Mouse (Mus musculus): ENCODE measurements around the gene Kcnj6. TPM values are rescaled to one million over a fixed set of nuclear protein-coding genes. Genes with fewer than 3 reads are reported as not detected.

The Kcnj6 gene
- polyA plus RNA-seq, 1 experiment: not detected

GRCm38 (mm10) chr16:94745016-94745415, 252.5 kb downstream of the Kcnj6 start:
- WGBS: 88% methylated on average over 9 of the region's 9 CpGs

GRCm38 (mm10) chr16:94743853-94744501, 253.5 kb downstream of the Kcnj6 start:
- 9% methylated on average over 11 of the region's 11 CpGs for WGBS
- H3K27ac ChIP-seq (ENCODE audit: insufficient read depth, low read length): no peak overlapping the region
- H3K27me3 ChIP-seq (ENCODE audit: control insufficient read depth, insufficient read depth, low read length): no peaks in the 10 kb centered on the region
- TF ChIP-seq CTCF (IDR thresholded peaks at IDR 0.05; ENCODE audit: extremely low read depth, insufficient read depth, insufficient read length, insufficient replicate concordance) (no peak), POLR2A (IDR thresholded peaks at IDR 0.05; ENCODE audit: low read depth, low read length) (no peak)
- H3K4me3 ChIP-seq (ENCODE audit: extremely low read depth, insufficient read depth, insufficient read length): no peak overlapping the region
- no peaks in the 10 kb centered on the region for H3K4me1 ChIP-seq (ENCODE audit: control insufficient read depth, insufficient read depth, insufficient read length)
- DNase-seq (ENCODE audit: low read depth in 1 of 2, low spot score in 2 of 2): no peak
- H3K36me3 ChIP-seq (ENCODE audit: control insufficient read depth, insufficient read depth, low read length): no peaks in the 10 kb centered on the region

More at GRCm38 (mm10) chr16:94745016-94745415, 252.5 kb downstream of the Kcnj6 start:
- no peak overlapping the region for H3K4me3 ChIP-seq (ENCODE audit: extremely low read depth, insufficient read depth, insufficient read length)
- no peaks in the 10 kb centered on the region for H3K27me3 ChIP-seq (ENCODE audit: control insufficient read depth, insufficient read depth, low read length)
- DNase-seq (ENCODE audit: low read depth in 1 of 2, low spot score in 2 of 2): no peak
- H3K36me3 ChIP-seq (ENCODE audit: control insufficient read depth, insufficient read depth, low read length): no peaks in the 10 kb centered on the region
- H3K4me1 ChIP-seq (ENCODE audit: control insufficient read depth, insufficient read depth, insufficient read length): no peaks in the 10 kb centered on the region
- TF ChIP-seq POLR2A (IDR thresholded peaks at IDR 0.05; ENCODE audit: low read depth, low read length) (no peak), CTCF (IDR thresholded peaks at IDR 0.05; ENCODE audit: extremely low read depth, insufficient read depth, insufficient read length, insufficient replicate concordance) (no peak)
- H3K27ac ChIP-seq (ENCODE audit: insufficient read depth, low read length): no peak overlapping the region

GRCm38 (mm10) chr16:94737359-94737687, 260.2 kb downstream of the Kcnj6 start:
- H3K4me1 ChIP-seq (ENCODE audit: control insufficient read depth, insufficient read depth, insufficient read length): no peaks in the 10 kb centered on the region; the same call in 1 of the 2 replicates
- H3K27ac ChIP-seq (ENCODE audit: insufficient read depth, low read length): no peak overlapping the region
- 77% methylated on average over 1 of the region's 1 CpGs for WGBS
- DNase-seq (ENCODE audit: low read depth in 1 of 2, low spot score in 2 of 2): no peak
- H3K4me3 ChIP-seq (ENCODE audit: extremely low read depth, insufficient read depth, insufficient read length): no peak overlapping the region
- TF ChIP-seq POLR2A (IDR thresholded peaks at IDR 0.05; ENCODE audit: low read depth, low read length): no peak
- H3K36me3 ChIP-seq (ENCODE audit: control insufficient read depth, insufficient read depth, low read length): no peaks in the 10 kb centered on the region
- no peaks in the 10 kb centered on the region for H3K27me3 ChIP-seq (ENCODE audit: control insufficient read depth, insufficient read depth, low read length)

GRCm38 (mm10) chr16:94736462-94737358, 260.8 kb downstream of the Kcnj6 start:
- TF ChIP-seq CTCF (IDR thresholded peaks at IDR 0.05; ENCODE audit: extremely low read depth, insufficient read depth, insufficient read length, insufficient replicate concordance) (no peak), POLR2A (IDR thresholded peaks at IDR 0.05; ENCODE audit: low read depth, low read length) (no peak)
- Histone ChIP-seq H3K4me3 (ENCODE audit: extremely low read depth, insufficient read depth, insufficient read length) (no peak overlapping the region), H3K27ac (ENCODE audit: insufficient read depth, low read length) (no peak overlapping the region), H3K36me3 (ENCODE audit: control insufficient read depth, insufficient read depth, low read length) (no peaks in the 10 kb centered on the region), H3K4me1 (ENCODE audit: control insufficient read depth, insufficient read depth, insufficient read length) (no peaks in the 10 kb centered on the region; the same call in 1 of the 2 replicates), H3K27me3 (ENCODE audit: control insufficient read depth, insufficient read depth, low read length) (no peaks in the 10 kb centered on the region)
- no peak for DNase-seq (ENCODE audit: low read depth in 1 of 2, low spot score in 2 of 2)
- WGBS: 85% methylated on average over 8 of the region's 8 CpGs

GRCm38 (mm10) chr16:94735472-94735871, 262.0 kb downstream of the Kcnj6 start:
- H3K27me3 ChIP-seq (ENCODE audit: control insufficient read depth, insufficient read depth, low read length): no peaks in the 10 kb centered on the region
- no peaks in the 10 kb centered on the region; the same call in 1 of the 2 replicates for H3K4me1 ChIP-seq (ENCODE audit: control insufficient read depth, insufficient read depth, insufficient read length)
- H3K36me3 ChIP-seq (ENCODE audit: control insufficient read depth, insufficient read depth, low read length): no peaks in the 10 kb centered on the region
- no peak for DNase-seq (ENCODE audit: low read depth in 1 of 2, low spot score in 2 of 2)
- H3K4me3 ChIP-seq (ENCODE audit: extremely low read depth, insufficient read depth, insufficient read length): no peak overlapping the region
- no peak overlapping the region for H3K27ac ChIP-seq (ENCODE audit: insufficient read depth, low read length)
- no peak for TF ChIP-seq CTCF (IDR thresholded peaks at IDR 0.05; ENCODE audit: extremely low read depth, insufficient read depth, insufficient read length, insufficient replicate concordance)
- TF ChIP-seq POLR2A (IDR thresholded peaks at IDR 0.05; ENCODE audit: low read depth, low read length): no peak
- 70% methylated on average over 3 of the region's 3 CpGs for WGBS

- Histone ChIP-seq H3K4me3 (ENCODE audit: extremely low read depth, insufficient read depth, insufficient read length) (no peak overlapping the region), H3K27me3 (ENCODE audit: control insufficient read depth, insufficient read depth, low read length) (no peaks in the 10 kb centered on the region), H3K4me1 (ENCODE audit: control insufficient read depth, insufficient read depth, insufficient read length) (no peaks in the 10 kb centered on the region), H3K27ac (ENCODE audit: insufficient read depth, low read length) (no peak overlapping the region), H3K36me3 (ENCODE audit: control insufficient read depth, insufficient read depth, low read length) (no peaks in the 10 kb centered on the region)
- WGBS: 74% methylated on average over 12 of the region's 12 CpGs
- TF ChIP-seq CTCF (IDR thresholded peaks at IDR 0.05; ENCODE audit: extremely low read depth, insufficient read depth, insufficient read length, insufficient replicate concordance) (no peak), POLR2A (IDR thresholded peaks at IDR 0.05; ENCODE audit: low read depth, low read length) (no peak)
- no peak for DNase-seq (ENCODE audit: low read depth in 1 of 2, low spot score in 2 of 2)
Observed at GRCm38 (mm10) chr16:94731027-94731426, 266.5 kb downstream of the Kcnj6 start.

GRCm38 (mm10) chr16:94729236-94729635, 268.3 kb downstream of the Kcnj6 start:
- TF ChIP-seq CTCF (IDR thresholded peaks at IDR 0.05; ENCODE audit: extremely low read depth, insufficient read depth, insufficient read length, insufficient replicate concordance): no peak
- no peak for TF ChIP-seq POLR2A (IDR thresholded peaks at IDR 0.05; ENCODE audit: low read depth, low read length)
- Histone ChIP-seq H3K4me1 (ENCODE audit: control insufficient read depth, insufficient read depth, insufficient read length) (peaks cover 3% of the 10 kb centered on the region; the same call in 1 of the 2 replicates), H3K4me3 (ENCODE audit: extremely low read depth, insufficient read depth, insufficient read length) (no peak overlapping the region), H3K27me3 (ENCODE audit: control insufficient read depth, insufficient read depth, low read length) (no peaks in the 10 kb centered on the region), H3K36me3 (ENCODE audit: control insufficient read depth, insufficient read depth, low read length) (no peaks in the 10 kb centered on the region), H3K27ac (ENCODE audit: insufficient read depth, low read length) (no peak overlapping the region)
- DNase-seq (ENCODE audit: low read depth in 1 of 2, low spot score in 2 of 2): no peak
- 89% methylated on average over 6 of the region's 6 CpGs for WGBS

All from spleen, adult 2 months (tissue).